Mouse (Mus musculus) small intestine, adult 2 months (tissue): Measurements from ENCODE around the gene Dennd1a.

ENCODE experiments used
- CTCF ChIP-seq: fragments of 200-500 bp; IDR thresholded peaks from 2 replicates; pipeline ENCODE4 v1.5.1; 2012; ENCODE audit warnings: low read depth, mild to moderate bottlenecking, control low read depth, inconsistent platforms, low read length, moderate library complexity, mixed read lengths; ENCODE audit not compliant: insufficient replicate concordance, insufficient read length; ENCODE audit errors: extremely low read depth
- POLR2A ChIP-seq: fragments of 200-500 bp; IDR thresholded peaks from 2 replicates; pipeline ENCODE4 v1.6.1; 2012; ENCODE audit warnings: low read depth, mild to moderate bottlenecking, control low read depth, inconsistent platforms, low read length, moderate library complexity

DNA sequence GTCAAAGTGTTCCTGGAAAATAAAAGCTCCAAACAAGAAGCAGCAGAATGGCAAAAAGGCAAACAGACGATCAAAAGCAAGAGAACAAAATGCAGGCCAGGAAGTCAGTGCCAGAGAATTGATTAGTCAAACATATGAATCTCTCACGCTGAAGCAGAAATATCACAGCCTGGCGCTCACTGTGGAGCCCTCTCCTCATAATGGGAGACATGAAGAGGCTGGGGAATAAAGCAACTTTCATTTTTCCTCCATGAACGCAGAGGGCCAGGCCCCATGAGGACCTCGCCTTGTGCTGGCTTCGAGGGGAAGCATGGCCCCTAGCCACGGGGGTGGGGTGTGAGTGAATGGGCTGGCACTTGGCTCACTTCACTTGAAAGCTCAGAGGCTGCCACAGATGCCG lies 383.9 kb downstream of the Dennd1a start:
- TF ChIP-seq POLR2A (no peak), CTCF (no peak)
